Mouse (Mus musculus) testis, adult 2 months (tissue): Measurements from ENCODE around the gene Arpc5l.

ENCODE experiments used
- CTCF ChIP-seq: fragments of 200-500 bp; IDR thresholded peaks from 2 replicates; pipeline ENCODE4 v1.5.1; 2012; ENCODE audit warnings: low read depth, mild to moderate bottlenecking, inconsistent platforms, low read length, moderate library complexity; ENCODE audit not compliant: control insufficient read depth, insufficient read depth, insufficient replicate concordance
- POLR2A ChIP-seq: fragments of 200-500 bp; IDR thresholded peaks from 2 replicates; pipeline ENCODE4 v1.6.1; 2012; ENCODE audit warnings: low read depth, mild to moderate bottlenecking, inconsistent platforms, low read length, moderate library complexity; ENCODE audit not compliant: control insufficient read depth

- TF ChIP-seq CTCF = no peak
- TF ChIP-seq POLR2A = no peak
Measured at GRCm38 (mm10) chr2:38992004-38992403, 13.1 kb upstream of the Arpc5l start.
